Mouse (Mus musculus): Measurements from ENCODE around the gene Zfp366. TPM values are rescaled to one million over a fixed set of nuclear protein-coding genes. Genes with fewer than 3 reads are reported as not detected.

Zfp366 gene
- polyA plus RNA-seq, 1 experiment, result 2.0 TPM

DNA sequence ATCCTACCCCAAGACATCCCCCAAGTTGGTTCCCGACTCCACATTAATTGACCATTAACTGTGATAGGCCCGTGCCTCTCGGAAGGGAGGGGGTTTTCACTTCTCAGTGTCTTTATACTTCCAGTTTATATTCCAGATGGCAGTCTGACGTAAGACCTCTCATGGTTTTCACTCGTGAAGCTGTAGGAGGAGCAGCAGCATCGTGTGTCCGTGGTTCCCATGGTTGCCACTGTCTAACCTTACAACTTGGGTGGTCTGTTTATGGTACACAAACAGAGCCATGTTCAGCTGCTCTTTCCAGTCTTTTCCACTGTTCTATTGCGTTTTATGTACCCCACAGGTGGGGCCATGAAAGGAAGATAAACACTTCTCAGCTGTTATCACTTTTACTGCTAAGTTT is 33.5 kb upstream of the Zfp366 start:
- Histone ChIP-seq H3K4me1 (ENCODE audit: control insufficient read depth, insufficient read depth, insufficient read length, low read length) (peaks cover 2% of the 10 kb centered on the region; the same call in 1 of the 2 replicates), H3K36me3 (ENCODE audit: control insufficient read depth, insufficient read depth, low read length) (no peaks in the 10 kb centered on the region), H3K27ac (ENCODE audit: insufficient read depth, low read depth, low read length) (no peak overlapping the region), H3K27me3 (ENCODE audit: control insufficient read depth, insufficient read depth, low read length) (no peaks in the 10 kb centered on the region), H3K4me3 (ENCODE audit: low read depth, low read length) (no peak overlapping the region)
- TF ChIP-seq CTCF (IDR thresholded peaks at IDR 0.05; ENCODE audit: extremely low read depth, insufficient read length, insufficient replicate concordance, low read depth, low read length) (no peak), POLR2A (IDR thresholded peaks at IDR 0.05; ENCODE audit: low read depth, low read length) (no peak)
- WGBS, result 64% methylated on average over 8 of the region's 8 CpGs

DNA sequence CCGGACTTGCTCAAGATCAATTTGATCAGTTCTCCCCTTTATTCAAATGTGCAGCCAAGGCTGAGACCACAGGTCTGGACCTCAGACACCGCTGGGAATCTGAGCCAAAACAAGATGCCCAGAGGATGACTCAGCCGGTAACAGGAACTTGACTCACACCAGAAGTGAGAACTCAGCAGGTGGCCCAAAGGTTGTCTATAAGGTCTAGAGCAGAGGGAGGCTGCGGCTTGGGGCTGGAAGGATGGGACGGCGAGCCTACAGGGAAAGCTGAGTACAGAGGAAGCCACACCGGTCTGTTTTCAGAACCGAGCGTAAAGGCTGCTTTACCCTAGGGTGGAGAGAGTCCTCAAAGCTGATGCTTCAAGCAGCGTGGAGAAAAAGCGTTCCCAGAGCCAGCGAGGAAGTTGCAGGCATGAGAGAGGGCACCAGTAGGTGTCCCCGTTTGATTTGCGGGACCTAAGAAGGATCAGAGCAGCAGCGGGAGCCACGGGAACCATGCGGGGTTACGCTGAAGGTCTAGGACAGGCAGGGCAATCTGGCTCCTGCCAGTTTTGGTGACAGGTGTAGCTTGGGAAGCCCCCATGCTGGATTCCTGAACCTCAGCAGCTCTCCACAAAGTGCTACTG is 32.2 kb upstream of the Zfp366 start:
- no peak overlapping the region for H3K27ac ChIP-seq (ENCODE audit: insufficient read depth, low read depth, low read length)
- no peak overlapping the region for H3K4me3 ChIP-seq (ENCODE audit: low read depth, low read length)
- TF ChIP-seq CTCF (IDR thresholded peaks at IDR 0.05; ENCODE audit: extremely low read depth, insufficient read length, insufficient replicate concordance, low read depth, low read length) (no peak), POLR2A (IDR thresholded peaks at IDR 0.05; ENCODE audit: low read depth, low read length) (no peak)
- 21% methylated on average over 18 of the region's 18 CpGs for WGBS
- no peaks in the 10 kb centered on the region for H3K4me1 ChIP-seq (ENCODE audit: control insufficient read depth, insufficient read depth, insufficient read length, low read length)
- no peaks in the 10 kb centered on the region for H3K36me3 ChIP-seq (ENCODE audit: control insufficient read depth, insufficient read depth, low read length)
- no peaks in the 10 kb centered on the region for H3K27me3 ChIP-seq (ENCODE audit: control insufficient read depth, insufficient read depth, low read length)

DNA sequence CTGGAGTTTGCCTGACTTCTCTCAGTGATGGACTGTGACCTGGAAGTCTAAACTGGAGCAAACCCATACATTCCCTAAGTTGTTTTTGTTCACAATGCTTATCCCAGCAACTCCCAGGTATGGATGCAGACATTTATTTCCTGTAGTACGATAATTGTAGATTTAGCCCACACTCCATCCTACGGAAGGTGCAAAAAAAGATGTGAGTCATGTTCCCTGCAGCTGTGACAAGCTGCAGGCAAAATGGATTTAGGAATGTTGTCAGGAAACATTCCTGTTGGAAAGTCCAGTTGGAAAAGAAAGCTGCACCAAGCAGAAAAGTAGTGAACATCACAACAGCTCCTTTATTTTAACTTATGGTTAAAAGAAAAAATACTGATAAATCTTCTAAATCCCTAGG is 26.9 kb upstream of the Zfp366 start:
- 87% methylated on average over 2 of the region's 2 CpGs for WGBS
- Histone ChIP-seq H3K36me3 (ENCODE audit: control insufficient read depth, insufficient read depth, low read length) (no peaks in the 10 kb centered on the region), H3K27ac (ENCODE audit: insufficient read depth, low read depth, low read length) (no peak overlapping the region), H3K4me3 (ENCODE audit: low read depth, low read length) (no peak overlapping the region), H3K27me3 (ENCODE audit: control insufficient read depth, insufficient read depth, low read length) (no peaks in the 10 kb centered on the region), H3K4me1 (ENCODE audit: control insufficient read depth, insufficient read depth, insufficient read length, low read length) (no peaks in the 10 kb centered on the region)
- TF ChIP-seq CTCF (IDR thresholded peaks at IDR 0.05; ENCODE audit: extremely low read depth, insufficient read length, insufficient replicate concordance, low read depth, low read length), result no peak
- TF ChIP-seq POLR2A (IDR thresholded peaks at IDR 0.05; ENCODE audit: low read depth, low read length), result no peak

DNA sequence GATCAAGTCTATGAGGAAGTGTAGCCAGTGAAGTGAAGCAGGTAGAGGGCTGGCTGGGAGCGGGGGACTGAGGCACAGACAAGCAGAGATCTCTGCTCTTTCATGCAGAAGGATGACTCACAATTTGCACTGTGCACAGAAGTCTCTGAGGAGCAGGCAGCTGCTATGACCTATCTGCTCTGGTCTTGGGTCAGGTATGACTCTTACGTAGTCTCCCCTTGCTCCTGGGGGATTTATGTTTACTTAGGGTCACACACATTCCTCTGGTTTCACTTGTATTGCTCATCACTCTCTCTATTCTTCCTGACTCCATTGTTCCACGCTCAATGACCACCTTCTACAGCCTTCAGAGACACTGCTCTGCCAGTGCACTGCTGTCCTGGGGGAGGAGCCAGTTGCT is 25.9 kb upstream of the Zfp366 start:
- Histone ChIP-seq H3K27ac (ENCODE audit: insufficient read depth, low read depth, low read length) (no peak overlapping the region), H3K27me3 (ENCODE audit: control insufficient read depth, insufficient read depth, low read length) (no peaks in the 10 kb centered on the region), H3K36me3 (ENCODE audit: control insufficient read depth, insufficient read depth, low read length) (no peaks in the 10 kb centered on the region), H3K4me1 (ENCODE audit: control insufficient read depth, insufficient read depth, insufficient read length, low read length) (no peaks in the 10 kb centered on the region), H3K4me3 (ENCODE audit: low read depth, low read length) (no peak overlapping the region)
- TF ChIP-seq CTCF (IDR thresholded peaks at IDR 0.05; ENCODE audit: extremely low read depth, insufficient read length, insufficient replicate concordance, low read depth, low read length), result no peak
- TF ChIP-seq POLR2A (IDR thresholded peaks at IDR 0.05; ENCODE audit: low read depth, low read length), result no peak
- whole genome bisulfite sequencing, result 88% methylated on average over 3 of the region's 3 CpGs

DNA sequence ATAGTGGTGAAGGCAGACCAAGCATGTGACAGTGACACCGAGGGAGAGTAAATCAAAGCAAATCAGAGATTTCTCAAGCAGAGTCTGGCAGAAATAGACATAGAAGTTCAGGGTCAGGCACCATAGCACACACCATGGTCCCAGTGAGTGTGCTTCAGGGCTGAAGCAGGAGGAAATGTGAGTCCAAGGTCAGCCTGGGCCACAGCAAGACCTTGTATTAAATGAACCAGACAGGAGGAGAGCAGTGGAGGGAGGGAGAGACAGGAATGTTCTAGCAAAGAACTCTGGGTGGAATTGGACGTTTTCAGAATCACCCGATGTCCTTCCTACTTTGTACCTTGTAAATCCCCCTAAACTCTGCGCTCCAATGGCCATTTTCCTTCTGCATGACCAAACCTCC is 21.6 kb upstream of the Zfp366 start:
- TF ChIP-seq POLR2A (IDR thresholded peaks at IDR 0.05; ENCODE audit: low read depth, low read length) (no peak), CTCF (IDR thresholded peaks at IDR 0.05; ENCODE audit: extremely low read depth, insufficient read length, insufficient replicate concordance, low read depth, low read length) (no peak)
- Histone ChIP-seq H3K4me3 (ENCODE audit: low read depth, low read length) (no peak overlapping the region), H3K36me3 (ENCODE audit: control insufficient read depth, insufficient read depth, low read length) (no peaks in the 10 kb centered on the region), H3K27ac (ENCODE audit: insufficient read depth, low read depth, low read length) (no peak overlapping the region), H3K4me1 (ENCODE audit: control insufficient read depth, insufficient read depth, insufficient read length, low read length) (0 out of 2 replicates have a peak, but pooled peaks cover 3% of the 10 kb centered on the region), H3K27me3 (ENCODE audit: control insufficient read depth, insufficient read depth, low read length) (no peaks in the 10 kb centered on the region)
- WGBS, result 76% methylated on average over 4 of the region's 4 CpGs

DNA sequence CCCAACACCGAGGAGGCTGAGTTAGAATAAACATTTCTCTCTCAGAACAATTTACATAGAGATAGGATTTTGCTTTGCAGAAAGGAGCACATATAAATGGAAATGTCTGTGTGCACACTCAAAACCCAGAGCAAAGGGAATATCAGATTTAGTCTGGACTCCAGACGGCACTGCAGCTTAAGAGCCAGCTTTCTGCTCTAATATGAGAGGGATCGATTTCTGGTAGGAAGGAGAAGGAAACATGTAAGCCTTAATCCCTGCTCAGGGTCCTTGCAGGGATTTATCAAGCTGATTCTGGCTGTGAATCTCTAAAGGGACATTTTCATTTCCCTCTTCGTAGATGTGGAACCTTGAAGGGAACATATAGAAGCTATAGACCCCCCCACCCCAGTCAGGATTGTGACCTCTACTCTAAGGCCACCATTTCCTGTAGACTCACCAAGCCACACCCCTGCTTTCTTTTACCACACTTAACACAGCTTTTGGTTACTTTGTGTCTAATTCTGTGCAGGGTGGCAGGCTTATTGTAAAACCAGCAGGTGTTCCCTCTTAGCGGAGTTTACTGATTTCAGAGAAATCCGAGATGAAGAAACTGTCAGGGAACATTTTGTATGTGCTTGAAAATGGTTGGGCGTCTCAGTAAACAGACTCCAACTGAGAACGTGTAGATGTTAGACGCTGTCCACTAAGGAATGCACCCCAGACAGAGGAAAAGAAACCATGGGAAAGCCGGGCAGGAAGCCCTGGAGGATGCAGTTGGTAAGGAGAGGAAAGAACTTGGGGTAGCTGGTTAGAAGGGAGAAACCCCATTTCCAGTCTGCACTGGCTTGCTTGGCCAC is 20.9 kb upstream of the Zfp366 start:
- no peak overlapping the region for H3K27ac ChIP-seq (ENCODE audit: insufficient read depth, low read depth, low read length)
- no peak overlapping the region for H3K4me3 ChIP-seq (ENCODE audit: low read depth, low read length)
- WGBS, result 60% methylated on average over 10 of the region's 10 CpGs
- no peaks in the 10 kb centered on the region for H3K27me3 ChIP-seq (ENCODE audit: control insufficient read depth, insufficient read depth, low read length)
- H3K36me3 ChIP-seq (ENCODE audit: control insufficient read depth, insufficient read depth, low read length), result no peaks in the 10 kb centered on the region
- TF ChIP-seq CTCF (IDR thresholded peaks at IDR 0.05; ENCODE audit: extremely low read depth, insufficient read length, insufficient replicate concordance, low read depth, low read length) (no peak), POLR2A (IDR thresholded peaks at IDR 0.05; ENCODE audit: low read depth, low read length) (no peak)
- 0 out of 2 replicates have a peak, but pooled peaks cover 3% of the 10 kb centered on the region for H3K4me1 ChIP-seq (ENCODE audit: control insufficient read depth, insufficient read depth, insufficient read length, low read length)

DNA sequence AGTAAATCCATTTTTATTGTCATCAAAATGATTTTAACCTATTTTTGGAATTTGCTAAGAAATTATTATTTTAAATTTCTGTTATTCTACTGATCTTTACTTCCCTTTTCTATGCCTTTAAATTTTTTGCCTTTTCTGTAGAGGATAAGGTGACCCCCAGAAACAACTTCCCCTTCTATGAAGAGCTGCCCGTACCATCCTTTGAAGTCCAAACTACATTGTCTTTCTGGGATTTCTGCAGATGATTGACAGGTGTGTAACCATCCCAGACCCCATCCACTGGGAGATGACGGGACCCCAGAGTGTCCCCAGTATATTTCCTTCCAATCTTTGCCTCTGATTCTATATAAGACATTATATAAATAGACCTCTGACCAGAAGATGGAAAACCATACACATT is 20.3 kb upstream of the Zfp366 start:
- 81% methylated on average over 2 of the region's 2 CpGs for WGBS
- no peaks in the 10 kb centered on the region for H3K36me3 ChIP-seq (ENCODE audit: control insufficient read depth, insufficient read depth, low read length)
- no peak overlapping the region for H3K4me3 ChIP-seq (ENCODE audit: low read depth, low read length)
- H3K27me3 ChIP-seq (ENCODE audit: control insufficient read depth, insufficient read depth, low read length), result no peaks in the 10 kb centered on the region
- 0 out of 2 replicates have a peak, but pooled peaks cover 3% of the 10 kb centered on the region for H3K4me1 ChIP-seq (ENCODE audit: control insufficient read depth, insufficient read depth, insufficient read length, low read length)
- TF ChIP-seq CTCF (IDR thresholded peaks at IDR 0.05; ENCODE audit: extremely low read depth, insufficient read length, insufficient replicate concordance, low read depth, low read length), result no peak
- TF ChIP-seq POLR2A (IDR thresholded peaks at IDR 0.05; ENCODE audit: low read depth, low read length), result no peak
- no peak overlapping the region for H3K27ac ChIP-seq (ENCODE audit: insufficient read depth, low read depth, low read length)
